Mouse (Mus musculus): ENCODE measurements around the gene Fez2. TPM values are rescaled to one million over a fixed set of nuclear protein-coding genes. Genes with fewer than 3 reads are reported as not detected.

Fez2 gene
- polyA plus RNA-seq (2017; shearing (Covaris generic)), result 10 to 100 TPM in 2 of 3 experiments, 1 to 10 TPM in 1; 8.6 to 11.1 (median 10.4) TPM

DNA sequence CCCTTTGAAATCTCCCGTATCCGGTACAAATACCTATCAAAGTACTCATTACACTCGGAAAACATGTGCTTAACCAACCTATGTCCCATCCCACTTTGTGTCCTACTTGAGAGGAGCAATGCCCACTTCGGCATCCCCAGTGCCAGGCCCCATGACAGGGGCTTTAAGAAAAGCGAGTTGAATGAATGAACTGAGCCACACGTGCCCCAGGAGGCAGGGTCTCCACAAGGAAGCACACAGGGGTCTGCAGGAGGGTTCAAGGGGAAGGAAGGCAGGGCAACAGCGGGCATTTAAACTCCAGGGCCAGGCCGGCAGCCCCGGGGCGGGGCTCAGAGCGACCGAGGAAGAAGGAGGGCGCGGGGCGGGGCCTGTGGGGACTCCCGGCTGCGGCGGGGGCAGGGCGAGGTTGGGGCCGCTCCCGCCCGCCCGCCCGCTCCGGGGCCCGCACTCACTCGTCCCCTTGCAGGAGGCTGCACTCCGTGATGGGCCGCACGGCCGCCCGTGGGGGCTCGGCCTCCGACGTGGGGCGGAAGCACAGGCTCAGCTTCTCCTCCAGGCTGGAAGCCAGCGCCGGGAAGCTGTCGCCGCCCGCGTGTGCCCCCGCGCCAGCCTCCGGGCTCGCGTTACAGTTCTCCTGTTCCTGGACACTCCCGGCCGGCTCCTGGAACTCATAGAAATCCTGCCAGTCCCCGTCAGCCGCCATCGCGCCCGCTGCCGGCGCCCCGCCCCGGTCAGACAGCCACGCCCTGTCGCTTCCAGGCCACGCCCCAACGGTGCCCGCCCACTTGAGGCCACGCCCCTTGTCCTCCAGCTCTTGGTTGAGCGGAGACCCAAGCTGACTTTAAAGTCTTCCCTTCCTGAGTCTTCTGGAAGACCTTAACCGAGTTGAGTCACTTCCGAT is at the start of gene Fez2:
Fez2 (minus strand) TSS at position 772 of the 901 bp plus-strand sequence.
- peak; percentile 89 for ATAC-seq

DNA sequence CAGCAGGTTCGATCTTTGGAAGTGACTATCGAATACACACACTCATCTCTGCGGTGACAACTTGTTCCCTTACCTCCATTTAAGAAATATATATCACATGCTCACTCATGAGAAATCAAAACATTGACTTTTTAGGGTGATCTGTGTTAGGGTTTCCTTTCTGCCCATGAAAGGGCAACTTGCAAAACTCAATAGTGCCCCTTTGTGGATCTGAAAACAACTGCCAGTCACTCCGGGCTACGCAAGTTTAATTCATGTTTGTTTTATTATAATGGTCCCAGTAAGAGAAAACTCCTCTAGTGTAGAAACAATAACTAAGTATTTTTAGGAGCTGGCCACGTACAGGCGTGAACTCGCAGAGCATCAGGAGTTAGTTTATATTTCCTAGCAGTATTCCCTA is 47.5 kb upstream of the Fez2 start:
- no peak for ATAC-seq

DNA sequence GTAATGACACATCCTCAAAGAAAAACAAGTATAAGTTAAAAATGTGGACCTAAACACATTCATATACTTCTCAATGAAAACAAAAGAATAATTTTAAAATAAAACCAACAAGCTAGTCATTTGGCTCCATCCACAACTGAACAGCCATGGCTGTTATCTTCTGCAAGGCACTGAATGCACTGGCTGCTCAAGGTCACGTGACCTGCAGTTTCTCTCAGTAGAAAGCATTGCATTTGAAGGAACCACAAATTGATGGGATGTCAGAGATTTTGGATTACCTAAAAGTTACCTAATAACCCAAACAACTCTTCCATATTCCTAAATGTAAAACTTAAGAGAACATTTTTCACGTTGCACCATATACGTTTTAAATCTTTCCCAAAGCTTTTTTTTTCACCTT is 47.1 kb upstream of the Fez2 start:
- no peak for ATAC-seq

DNA sequence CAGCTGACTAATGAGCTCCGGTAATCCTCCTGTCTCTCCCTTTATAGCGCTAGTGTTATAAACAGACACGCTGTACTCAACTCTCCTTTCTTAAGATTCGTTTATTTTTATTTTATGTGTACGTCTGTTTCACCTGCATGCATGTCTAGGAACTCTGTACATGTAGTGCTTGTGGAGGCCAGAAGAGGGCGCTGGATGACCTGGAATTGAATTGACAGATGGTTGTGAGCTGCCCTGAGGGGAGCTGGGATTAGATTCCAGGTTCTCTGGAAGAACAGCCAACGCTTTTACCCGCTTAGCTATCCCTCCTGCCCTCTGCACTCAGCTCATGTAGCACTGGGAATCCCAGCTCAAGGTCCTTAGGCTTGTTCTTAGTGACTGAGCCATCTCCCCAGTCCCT is 42.2 kb upstream of the Fez2 start:
- no peak for ATAC-seq

DNA sequence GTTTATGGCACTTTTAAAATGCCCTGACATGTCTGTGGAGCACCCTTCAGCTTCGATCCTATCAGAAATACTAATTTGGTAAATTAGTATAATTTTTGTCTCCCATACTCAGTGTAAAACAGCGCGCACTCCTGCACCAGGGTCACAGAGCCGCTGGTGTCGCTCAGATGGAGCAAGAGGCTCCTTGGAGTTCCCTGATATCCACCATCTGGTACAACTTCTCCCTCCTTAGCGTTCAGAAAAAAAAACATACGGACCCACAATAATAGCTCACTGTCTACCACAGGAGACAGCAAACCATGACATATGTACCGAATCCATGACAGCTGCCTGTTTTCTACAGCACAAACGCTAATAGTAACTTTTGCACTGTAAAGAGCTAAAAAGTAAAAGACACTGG is 37.6 kb upstream of the Fez2 start:
- no peak for ATAC-seq

DNA sequence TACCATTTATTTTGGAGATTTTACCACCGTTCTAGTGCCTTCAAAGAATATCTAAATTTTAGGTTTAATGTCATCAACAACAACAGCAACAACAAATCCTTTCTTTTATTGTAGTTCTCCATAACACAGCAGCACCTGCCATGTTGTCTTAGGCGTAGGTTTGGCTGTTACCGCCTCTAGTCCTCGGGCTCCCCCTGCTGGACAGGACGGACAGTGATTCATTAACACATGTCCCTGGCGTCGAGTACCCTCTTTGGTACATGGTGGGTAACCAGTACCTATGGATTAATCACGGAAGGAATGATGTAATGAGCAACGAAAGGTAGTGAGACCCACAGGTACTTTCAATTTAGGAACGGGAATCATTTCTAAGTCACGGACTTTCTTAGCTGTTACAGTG is 37.2 kb upstream of the Fez2 start:
- peak; percentile 92 for ATAC-seq

DNA sequence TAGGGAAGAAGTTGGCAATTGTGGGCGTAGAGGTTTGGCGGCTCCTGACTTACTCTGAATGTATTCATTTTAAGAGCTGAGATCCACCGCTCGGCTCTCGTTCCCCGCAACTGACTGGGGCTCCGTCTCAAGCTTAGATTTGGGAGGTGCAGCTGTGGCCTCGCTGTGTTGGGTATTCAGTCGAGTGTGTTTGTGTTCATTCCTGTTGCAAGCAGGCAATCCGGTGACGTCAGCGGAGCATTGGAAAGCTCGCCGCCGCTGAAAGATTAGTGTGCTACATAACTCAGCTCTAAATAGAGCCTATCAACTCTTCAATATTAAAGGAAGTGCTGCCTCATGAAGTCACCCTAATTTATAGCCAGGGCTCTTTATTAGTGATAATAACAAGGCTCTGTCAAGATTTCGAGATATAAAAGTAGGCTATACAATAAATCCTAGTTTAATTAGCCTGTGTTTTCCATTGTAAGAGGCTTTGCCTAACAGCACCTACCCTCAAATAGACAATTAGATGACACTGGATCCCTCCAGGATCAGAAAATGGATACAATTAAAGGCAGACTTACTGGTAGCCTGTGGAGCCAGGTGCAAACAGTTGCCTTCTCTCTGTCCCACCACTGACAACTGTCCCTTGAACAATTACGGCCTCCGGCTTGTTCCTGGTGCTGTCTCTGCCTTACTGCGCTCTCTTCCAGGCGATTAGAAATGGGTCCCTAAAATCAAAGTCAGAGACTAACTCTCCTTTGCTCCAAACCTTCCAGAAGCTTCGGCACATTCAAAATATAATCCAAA is 36.4 kb upstream of the Fez2 start:
- no peak for ATAC-seq

DNA sequence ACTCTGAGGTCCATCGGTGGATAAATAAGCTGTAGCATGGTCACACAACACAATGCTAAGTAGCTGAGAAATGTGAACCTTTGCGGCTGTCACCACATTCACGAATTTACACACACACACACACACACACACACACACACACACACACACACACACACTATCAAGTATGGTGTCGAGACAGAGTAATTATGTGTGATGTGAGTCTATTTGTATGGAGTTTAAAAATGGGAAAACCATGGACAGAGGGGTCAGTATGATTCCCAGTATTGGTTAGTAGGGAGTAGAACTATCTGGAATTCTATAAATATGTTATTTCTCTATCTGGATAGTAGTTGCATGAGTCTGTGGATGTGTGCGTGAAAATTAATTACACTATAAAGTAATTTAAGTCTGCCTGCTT is 35.6 kb upstream of the Fez2 start:
- no peak for ATAC-seq

DNA sequence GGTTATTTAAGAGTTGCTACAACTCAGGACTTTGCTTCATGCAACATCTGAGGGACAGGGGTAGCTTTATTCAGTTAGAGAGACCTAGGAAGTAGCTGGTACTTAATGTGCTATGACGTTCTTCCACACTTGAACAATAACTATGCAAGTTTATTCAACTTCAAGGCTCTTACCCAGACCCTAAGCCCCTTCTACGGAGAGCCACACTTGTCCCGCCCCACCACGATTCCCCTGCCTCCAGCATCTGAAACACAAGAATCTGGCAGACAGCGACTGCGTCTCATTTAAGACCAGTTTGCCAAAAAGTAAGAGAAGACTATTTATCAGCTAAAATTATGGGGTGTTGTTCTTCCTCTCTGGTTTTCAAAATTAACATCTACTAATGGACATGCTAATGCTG is 33.9 kb upstream of the Fez2 start:
- ATAC-seq, result no peak

DNA sequence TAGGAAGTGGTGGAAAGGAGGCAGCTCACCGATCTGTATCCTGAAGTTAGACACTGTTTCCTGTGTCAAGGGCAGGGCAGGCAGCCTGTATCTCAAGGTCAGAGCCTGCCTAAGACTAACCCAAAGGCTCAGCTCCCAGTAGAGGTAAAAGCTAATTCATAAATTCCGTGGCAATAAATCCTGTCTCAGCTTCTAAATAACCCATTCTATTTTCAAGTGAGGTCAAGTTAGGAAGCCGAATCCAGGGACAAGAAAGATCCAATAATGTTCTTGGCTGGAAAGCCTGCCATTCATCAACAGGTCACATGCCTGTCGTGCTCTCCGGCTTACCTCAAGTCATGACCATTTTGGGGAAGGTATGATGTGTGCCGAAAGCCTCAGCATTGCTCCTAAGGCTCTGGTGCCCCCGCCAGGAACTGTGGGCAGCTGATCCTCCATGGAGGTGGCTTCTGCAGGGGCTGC is 33.4 kb upstream of the Fez2 start:
- ATAC-seq, result no peak

DNA sequence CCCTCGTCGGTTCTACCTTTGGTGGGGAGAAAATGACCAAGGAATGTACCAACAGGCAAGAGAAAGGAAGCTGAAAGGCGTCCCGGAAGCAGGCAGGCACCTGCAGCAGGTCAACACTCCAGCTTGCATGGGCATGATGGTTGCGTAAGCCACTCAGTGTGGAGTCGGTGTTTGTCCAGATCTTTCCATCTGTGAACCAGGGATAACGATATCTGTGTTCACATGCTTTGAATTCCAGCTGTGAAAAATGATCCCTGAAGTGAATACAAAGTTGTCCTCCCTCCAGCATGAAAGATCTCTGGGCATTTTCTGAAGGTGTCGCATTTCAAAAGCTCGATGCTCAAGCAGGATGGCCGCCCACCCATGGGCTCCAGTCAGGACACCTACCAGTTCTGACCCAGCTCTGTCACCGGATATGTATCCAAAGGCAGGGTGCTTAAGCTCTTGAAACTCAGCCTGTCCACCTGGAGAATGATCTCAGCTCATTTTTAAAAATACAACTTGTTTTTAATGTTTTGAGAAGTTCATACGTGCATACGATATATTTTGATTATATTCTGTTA is 31.8 kb upstream of the Fez2 start:
- no peak for ATAC-seq

DNA sequence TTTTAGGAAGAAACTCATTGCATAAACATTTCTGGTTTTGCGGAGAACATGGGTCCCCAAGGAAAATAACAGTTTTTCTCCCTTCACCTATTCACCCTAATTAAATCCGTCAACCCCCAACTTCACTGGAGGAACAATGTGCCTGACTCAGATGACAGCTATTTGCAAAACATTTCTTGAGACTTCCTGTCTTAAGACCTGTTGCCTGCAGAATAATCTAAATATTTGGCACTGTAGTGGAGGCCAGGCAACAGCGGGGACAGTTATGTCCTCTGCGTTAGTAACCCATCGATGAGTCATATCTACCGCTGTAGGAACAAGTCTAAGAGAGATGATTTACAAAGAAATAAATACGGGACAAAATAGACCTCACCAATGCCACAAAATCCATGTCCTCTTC is 26.9 kb upstream of the Fez2 start:
- no peak for ATAC-seq

DNA sequence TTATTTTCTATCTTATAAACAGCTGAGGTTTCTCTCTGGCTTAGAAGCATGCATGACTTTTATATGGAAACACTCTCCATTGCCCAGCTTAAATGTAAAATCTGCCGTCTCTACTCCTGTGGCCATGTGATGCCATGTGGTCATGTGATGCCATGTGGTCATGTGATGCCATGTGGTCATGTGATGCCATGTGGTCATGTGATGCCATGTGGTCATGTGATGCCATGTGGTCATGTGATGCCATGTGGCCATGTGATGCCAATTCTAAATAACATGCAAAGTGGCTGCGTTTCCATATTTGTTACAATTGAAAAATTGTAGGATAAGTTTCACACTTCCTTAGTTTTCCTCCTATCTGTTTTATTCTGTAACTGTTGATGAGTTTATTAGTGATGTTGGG is 22.8 kb upstream of the Fez2 start:
- no peak for ATAC-seq

DNA sequence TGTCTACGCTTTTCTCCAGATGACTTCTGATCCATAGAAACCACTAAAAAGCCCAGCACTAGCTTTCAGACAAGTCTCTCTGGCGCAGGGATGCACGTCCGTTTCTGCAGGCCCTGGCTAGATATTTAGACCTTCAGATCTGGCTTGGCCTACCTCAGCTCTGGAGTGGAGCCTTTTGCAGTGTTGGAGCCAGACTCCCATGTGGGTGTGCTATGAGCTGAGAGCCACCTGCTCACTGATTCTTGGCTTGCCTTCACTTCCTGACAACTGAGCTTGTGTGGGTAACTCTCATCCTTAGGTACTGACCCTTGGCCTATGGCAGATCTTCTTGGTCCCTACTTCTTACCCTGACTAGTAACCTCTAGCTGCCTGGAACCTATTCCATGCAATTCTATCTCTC is 19.2 kb upstream of the Fez2 start:
- no peak for ATAC-seq

DNA sequence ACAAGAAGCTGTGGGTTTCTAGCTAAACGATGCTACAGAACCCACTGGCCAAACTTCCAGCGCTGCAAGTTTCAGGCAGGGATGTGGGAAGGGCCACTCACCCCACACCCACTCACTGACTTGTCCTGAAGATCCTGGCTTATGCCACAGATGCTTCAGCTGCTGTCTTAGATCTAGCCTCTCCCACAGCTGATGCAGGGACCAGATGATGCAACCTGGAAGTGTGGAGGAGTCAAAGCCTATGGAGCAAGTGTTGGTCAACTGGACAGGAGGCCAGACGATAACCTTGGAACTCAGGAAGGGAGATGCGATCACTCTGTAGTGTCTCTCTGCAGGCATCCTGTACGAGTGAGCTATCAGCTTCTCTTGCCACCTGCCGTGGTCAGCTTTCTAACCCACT is 17.7 kb upstream of the Fez2 start:
- ATAC-seq, result no peak

DNA sequence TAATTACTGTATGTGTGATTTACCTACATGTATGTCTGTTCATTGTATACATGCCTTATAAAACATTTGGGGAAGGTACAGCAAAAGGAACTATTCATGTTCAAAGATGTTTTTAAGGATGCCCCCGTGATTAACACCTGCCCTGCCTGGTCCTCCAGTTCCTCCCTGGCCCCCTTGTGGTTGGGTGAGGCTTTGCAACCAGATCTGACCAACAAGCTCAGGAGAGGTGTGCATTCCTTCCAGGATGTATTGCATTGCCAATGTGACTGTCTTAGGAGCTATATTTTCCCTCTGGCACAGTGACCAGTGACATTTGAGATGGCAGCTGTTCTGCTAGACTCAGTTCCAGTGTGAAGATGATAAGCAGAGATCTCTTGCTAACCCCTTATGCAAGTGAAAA is 16.8 kb upstream of the Fez2 start:
- peak; percentile 84 for ATAC-seq

DNA sequence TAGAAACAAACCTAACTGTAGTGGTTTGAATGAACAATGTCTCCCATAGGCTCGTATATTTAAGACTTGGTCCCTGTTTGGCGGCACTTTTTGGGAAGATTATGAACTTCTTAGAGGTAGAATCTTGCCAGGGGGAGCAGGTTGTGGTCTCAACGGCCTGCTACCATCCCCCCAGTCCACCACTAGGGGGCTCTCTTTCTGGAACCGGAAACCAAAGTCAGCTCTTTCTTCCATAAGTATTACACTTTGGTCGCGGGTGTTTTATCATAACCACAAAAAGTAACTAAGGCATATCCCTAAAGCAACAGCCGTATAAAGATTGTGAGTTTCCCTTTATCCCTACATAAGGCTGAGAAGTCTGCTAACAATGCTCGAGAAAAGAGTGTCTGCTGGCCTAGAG is 12.4 kb upstream of the Fez2 start:
- ATAC-seq, result peak; percentile 64

DNA sequence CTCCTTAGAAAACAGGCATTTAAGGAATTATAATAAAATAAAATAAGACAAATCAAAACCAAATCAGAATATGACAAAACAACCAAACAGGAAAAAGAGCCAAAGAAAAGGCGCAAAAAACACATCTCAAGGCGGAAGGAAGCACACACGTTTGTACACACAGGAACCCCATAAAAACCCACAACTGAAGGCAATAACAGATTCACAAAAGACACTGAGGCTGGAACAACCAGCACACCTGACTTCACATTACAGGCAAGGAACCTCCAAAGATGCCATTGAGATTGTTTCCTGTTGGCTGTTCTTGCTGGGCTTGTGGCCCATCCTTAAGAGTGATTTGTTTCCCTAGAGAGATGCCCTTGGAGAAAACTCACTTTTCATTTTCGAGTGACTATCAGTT is 11.1 kb upstream of the Fez2 start:
- no peak for ATAC-seq

DNA sequence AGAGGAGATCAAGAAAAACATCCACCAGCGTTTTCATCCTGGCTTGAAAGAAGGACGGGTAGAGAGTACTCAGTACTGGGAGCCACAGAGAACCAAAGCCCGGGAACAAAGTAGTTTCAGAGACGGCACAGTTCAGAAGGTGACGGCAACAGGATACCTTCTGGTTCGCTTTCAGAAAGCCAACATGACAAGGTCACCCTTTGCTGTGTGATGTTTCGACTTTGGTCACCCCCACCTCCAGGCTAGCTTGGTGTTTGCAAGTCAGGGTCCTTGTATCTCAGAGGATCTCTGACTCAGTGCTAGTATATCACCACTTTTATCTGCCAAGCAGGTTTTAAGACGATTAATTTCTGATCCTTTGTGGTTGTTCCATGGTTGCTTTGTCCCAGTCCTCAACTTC is 7.1 kb upstream of the Fez2 start:
- ATAC-seq, result no peak

DNA sequence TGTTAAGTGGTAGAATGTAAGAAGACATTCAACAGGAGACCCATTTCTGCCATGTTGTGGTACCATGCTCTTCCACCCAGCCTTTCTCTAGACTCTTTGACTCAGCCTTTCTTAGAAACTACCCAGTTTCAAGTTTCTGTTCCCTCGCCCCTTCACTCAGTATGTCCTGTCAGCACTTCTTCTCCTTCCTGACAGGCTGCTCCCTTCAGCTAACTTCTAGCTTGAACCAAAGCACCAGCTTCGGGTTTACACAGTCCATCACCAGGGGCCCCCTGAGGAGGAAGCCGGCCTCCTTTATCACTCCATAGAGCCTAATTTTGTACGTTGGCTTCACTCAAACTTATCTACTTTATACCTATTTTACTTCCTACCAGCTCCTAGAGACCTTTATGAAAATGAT is 1.3 kb upstream of the Fez2 start:
- no peak for ATAC-seq

DNA sequence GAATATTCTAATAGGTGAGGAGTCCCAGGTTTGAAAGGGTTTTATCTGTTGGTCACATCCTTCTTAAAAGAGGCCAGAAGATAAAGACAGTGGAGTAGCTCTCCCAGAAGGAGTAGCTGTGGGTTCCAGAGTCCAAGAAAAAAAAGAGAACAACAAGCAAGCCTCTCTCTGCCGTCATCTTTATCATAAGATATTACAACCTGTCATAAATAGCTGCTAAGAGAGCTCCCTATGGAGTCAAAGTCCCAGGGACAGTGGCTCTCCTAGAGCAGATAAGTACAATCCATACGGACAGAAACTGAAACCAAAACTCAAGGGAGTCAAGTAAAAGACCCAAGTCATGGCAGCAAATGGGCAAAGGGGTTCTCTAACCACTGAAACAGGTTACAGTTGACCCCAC is 2.7 kb downstream of the Fez2 start:
- ATAC-seq, result no peak

DNA sequence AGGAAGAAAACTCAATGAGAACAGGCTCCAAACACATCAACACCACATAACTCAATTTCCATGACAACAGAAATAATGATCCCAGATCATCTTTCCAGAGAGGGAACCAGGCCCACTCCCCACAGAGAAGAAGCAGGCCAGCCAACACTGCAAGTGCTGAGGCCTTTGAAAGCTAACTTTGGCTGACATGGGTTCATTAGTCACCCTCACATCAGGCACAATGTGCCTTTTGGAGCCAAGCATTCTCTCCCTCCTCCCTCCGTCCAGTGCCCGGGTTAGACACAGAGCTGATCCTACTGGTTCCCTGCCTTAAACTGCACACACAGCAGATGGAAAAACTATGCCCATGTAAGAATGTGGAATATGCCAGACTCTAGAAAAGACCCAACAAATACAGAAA is 8.1 kb downstream of the Fez2 start:
- no peak for ATAC-seq

DNA sequence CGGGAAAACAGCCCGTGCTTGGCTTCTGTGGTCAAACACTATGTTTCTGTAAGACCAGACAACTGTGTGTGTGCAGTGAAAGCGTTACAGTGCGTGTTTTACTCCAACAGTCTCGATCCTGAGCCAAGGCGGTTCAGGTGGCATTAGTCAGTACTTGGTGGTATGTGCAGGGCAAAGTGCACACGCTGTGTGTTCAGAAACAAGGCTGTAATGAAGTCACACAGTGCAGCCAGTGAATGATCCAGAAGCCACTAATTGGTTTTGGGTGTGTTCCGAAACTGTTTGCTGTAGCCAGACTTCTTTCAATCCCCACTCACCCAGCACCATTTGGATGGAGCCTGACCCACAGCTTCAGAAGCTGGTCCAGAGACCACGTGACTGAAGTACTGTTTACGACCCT is 9.6 kb downstream of the Fez2 start:
- ATAC-seq, result no peak

DNA sequence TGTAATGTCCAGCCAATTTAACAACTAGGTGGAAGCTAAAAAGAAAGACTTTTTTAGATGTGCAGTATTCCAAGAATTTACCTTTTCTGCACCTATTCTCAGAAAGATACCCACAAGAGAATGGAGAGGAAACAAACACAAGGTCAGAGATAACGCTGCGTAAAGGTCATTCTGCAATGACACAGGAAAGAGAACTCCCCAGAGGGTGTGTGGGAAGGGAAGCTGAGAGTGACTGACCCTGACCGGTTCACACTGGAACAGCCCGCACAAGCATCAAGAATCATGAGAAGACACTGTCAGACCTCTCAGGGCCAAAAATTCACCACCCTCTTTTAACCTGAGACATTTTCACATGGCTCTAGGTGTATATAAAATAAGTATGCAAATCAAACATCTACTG is 10.4 kb downstream of the Fez2 start:
- no peak for ATAC-seq

Measured in inflammation-experienced regulatory T-cells, adult 6 months (primary cell).